Mouse (Mus musculus) spleen, adult 2 months (tissue): ENCODE measurements around the gene Axin1. TPM values are rescaled to one million over a fixed set of nuclear protein-coding genes. Genes with fewer than 3 reads are reported as not detected.

ENCODE experiments used
- DNase-seq, 2 experiments: peaks; one replicate each; pipeline versions ENCODE4 v3.0.0 to v3.0.0-alpha.2; 2012 to 2021; ENCODE audit warnings: low spot score in 2 of 2, low read depth in 1 of 2
- H3K27ac ChIP-seq: fragments of 200-500 bp; 2 replicates; pipeline ENCODE4 v1.5.1; 2012; ENCODE audit warnings: low read length, inconsistent platforms; ENCODE audit not compliant: insufficient read depth
- H3K27me3 ChIP-seq: fragments of 200-500 bp; 2 replicates; pipeline ENCODE4 v1.6.1; 2012; ENCODE audit warnings: mild to moderate bottlenecking, moderate library complexity, low read length, inconsistent platforms; ENCODE audit not compliant: control insufficient read depth, insufficient read depth
- H3K36me3 ChIP-seq: fragments of 200-500 bp; 2 replicates; pipeline ENCODE4 v1.6.1; 2012; ENCODE audit warnings: mild to moderate bottlenecking, low read length, inconsistent platforms; ENCODE audit not compliant: control insufficient read depth, insufficient read depth
- H3K4me1 ChIP-seq: fragments of 200-500 bp; 2 replicates; pipeline ENCODE4 v1.6.1; 2011; ENCODE audit warnings: inconsistent platforms; ENCODE audit not compliant: control insufficient read depth, insufficient read depth, insufficient read length
- H3K4me3 ChIP-seq: fragments of 200-500 bp; 2 replicates; pipeline ENCODE4 v1.5.1; 2011; ENCODE audit warnings: mild to moderate bottlenecking, inconsistent platforms; ENCODE audit not compliant: insufficient read depth, insufficient read length; ENCODE audit errors: extremely low read depth
- CTCF ChIP-seq: fragments of 200-500 bp; IDR thresholded peaks from 2 replicates; pipeline ENCODE4 v1.5.1; 2011; ENCODE audit warnings: mild to moderate bottlenecking, inconsistent platforms; ENCODE audit not compliant: insufficient read depth, insufficient read length, insufficient replicate concordance; ENCODE audit errors: extremely low read depth
- POLR2A ChIP-seq: fragments of 200-500 bp; IDR thresholded peaks from 2 replicates; pipeline ENCODE4 v1.6.1; 2011; ENCODE audit warnings: low read depth, low read length, inconsistent platforms
- WGBS: fragments of 180-500 bp; shearing (Covaris S2); methylation state at CpG from one replicate; pipeline ENCODE4 v1.1.7; 2018; 5-methylcytosine and 5-hydroxymethylcytosine counted together
- polyA plus RNA-seq: library from polyadenylated mRNA; depleted of rRNA; stranded (reverse); fragments of >200 nt; gene quantifications from 2 replicates; pipeline ENCODE4 v1.2.3, GENCODE M21; 2012

Gene Axin1
- polyA plus RNA-seq, 1 experiment = 18.6 TPM

GRCm38 (mm10) chr17:26201998-26202397 lies 63.5 kb downstream of the Axin1 start:
- Histone ChIP-seq H3K4me3 (no peak overlapping the region), H3K4me1 (peaks cover 4% of the 10 kb centered on the region; the same call in 1 of the 2 replicates), H3K27ac (no peak overlapping the region), H3K27me3 (peaks cover 11% of the 10 kb centered on the region; the same call in 1 of the 2 replicates), H3K36me3 (peaks cover 3% of the 10 kb centered on the region; the same call in 1 of the 2 replicates)
- TF ChIP-seq POLR2A (no peak), CTCF (no peak)
- no peak for DNase-seq

GRCm38 (mm10) chr17:26202737-26203136 lies 64.2 kb downstream of the Axin1 start, which contains the start of gene Rgs11:
Rgs11 (plus strand) TSS chr17:26202951.
- Histone ChIP-seq H3K4me1 (peaks cover 4% of the 10 kb centered on the region; the same call in 1 of the 2 replicates), H3K27me3 (peaks cover 11% of the 10 kb centered on the region; the same call in 1 of the 2 replicates), H3K4me3 (peak within 1 kb of the TSS; percentile 60), H3K27ac (no peak within 1 kb of the TSS), H3K36me3 (peaks cover 2% of the 10 kb centered on the region; the same call in 1 of the 2 replicates)
- 4% methylated on average over 22 of the region's 22 CpGs for WGBS
- peak in 1 of 2 experiments; percentile 50 for DNase-seq
- TF ChIP-seq CTCF (no peak), POLR2A (no peak)

GRCm38 (mm10) chr17:26203321-26203811 lies 64.9 kb downstream of the Axin1 start:
- DNase-seq = peak in 1 of 2 experiments; percentile 11
- WGBS = 1% methylated on average over 30 of the region's 30 CpGs
- no peaks in the 10 kb centered on the region for H3K36me3 ChIP-seq
- peaks cover 11% of the 10 kb centered on the region; the same call in 1 of the 2 replicates for H3K27me3 ChIP-seq
- TF ChIP-seq CTCF (no peak), POLR2A (no peak)
- peak overlapping the region; percentile 60 for H3K4me3 ChIP-seq
- no peak overlapping the region for H3K27ac ChIP-seq
- H3K4me1 ChIP-seq = peaks cover 4% of the 10 kb centered on the region; the same call in 1 of the 2 replicates

- DNase-seq = no peak
- WGBS = 60% methylated on average over 11 of the region's 11 CpGs
- Histone ChIP-seq H3K27ac (no peak overlapping the region), H3K27me3 (peaks cover 11% of the 10 kb centered on the region; the same call in 1 of the 2 replicates), H3K4me1 (peaks cover 4% of the 10 kb centered on the region; the same call in 1 of the 2 replicates), H3K4me3 (no peak overlapping the region), H3K36me3 (no peaks in the 10 kb centered on the region)
- no peak for TF ChIP-seq CTCF
- no peak for TF ChIP-seq POLR2A
Observed at GRCm38 (mm10) chr17:26204766-26205165, 66.3 kb downstream of the Axin1 start.

GRCm38 (mm10) chr17:26206392-26206791 lies 67.9 kb downstream of the Axin1 start:
- Histone ChIP-seq H3K36me3 (no peaks in the 10 kb centered on the region), H3K4me3 (no peak overlapping the region), H3K27ac (no peak overlapping the region), H3K27me3 (peaks cover 5% of the 10 kb centered on the region; the same call in 1 of the 2 replicates), H3K4me1 (peaks cover 4% of the 10 kb centered on the region; the same call in 1 of the 2 replicates)
- no peak for DNase-seq
- no peak for TF ChIP-seq POLR2A
- no peak for TF ChIP-seq CTCF
- 59% methylated on average over 1 of the region's 1 CpGs for WGBS

GRCm38 (mm10) chr17:26207686-26208085 lies 69.2 kb downstream of the Axin1 start, which contains the start of gene Arhgdig:
Arhgdig (minus strand) TSS chr17:26207786.
- no peaks in the 10 kb centered on the region for H3K36me3 ChIP-seq
- peaks cover 3% of the 10 kb centered on the region; the same call in 1 of the 2 replicates for H3K4me1 ChIP-seq
- no peak within 1 kb of the TSS for H3K4me3 ChIP-seq
- no peak within 1 kb of the TSS for H3K27ac ChIP-seq
- peaks cover 5% of the 10 kb centered on the region; the same call in 1 of the 2 replicates for H3K27me3 ChIP-seq
- WGBS = 89% methylated on average over 12 of the region's 12 CpGs
- DNase-seq = no peak
- TF ChIP-seq POLR2A = no peak
- no peak for TF ChIP-seq CTCF

- no peak for TF ChIP-seq CTCF
- no peak for TF ChIP-seq POLR2A
- WGBS = 90% methylated on average over 7 of the region's 7 CpGs
- no peak for DNase-seq
- no peaks in the 10 kb centered on the region for H3K36me3 ChIP-seq
- no peak overlapping the region for H3K4me3 ChIP-seq
- H3K4me1 ChIP-seq = no peaks in the 10 kb centered on the region
- no peaks in the 10 kb centered on the region for H3K27me3 ChIP-seq
- H3K27ac ChIP-seq = no peak overlapping the region
Observed at GRCm38 (mm10) chr17:26212241-26212640, 73.8 kb downstream of the Axin1 start.
